Mouse (Mus musculus) neural tube, embryonic 10.5 days (tissue): ENCODE results near the gene Fnd3c2.
"Not testable (repeated sequence)": the region's sequence is repeated elsewhere in the genome, so short reads cannot be mapped to it uniquely, and the experiment has no call there.

Source experiments
- DNase-seq: peaks from one replicate; pipeline ENCODE4 v3.0.0-alpha.2; 2017; ENCODE audit warnings: low spot score; ENCODE audit errors: extremely low spot score

Gene Fnd3c2

DNA sequence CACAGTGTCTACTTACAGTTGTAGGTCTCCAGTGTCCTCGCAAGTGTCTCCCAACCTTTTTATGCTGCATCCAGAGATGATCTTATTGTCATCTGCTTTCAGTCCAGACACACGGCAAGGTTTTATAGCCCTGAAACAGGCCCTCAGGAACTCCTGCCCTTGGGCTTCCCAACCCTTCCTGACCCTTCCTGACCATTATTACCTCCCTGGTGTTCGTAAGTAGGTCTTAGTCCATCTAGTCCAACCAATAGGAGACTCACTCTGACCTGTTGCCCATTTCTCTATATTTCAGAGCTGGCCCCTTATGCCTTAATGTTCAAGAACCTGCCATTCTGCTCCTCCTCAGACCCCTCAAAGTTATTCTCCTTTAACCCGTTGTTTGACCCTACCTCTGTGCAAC, at the start of gene Fnd3c2:
Fnd3c2 (minus strand) TSS at position 101 of the 400 bp plus-strand sequence.
- DNase-seq, result no peak

DNA sequence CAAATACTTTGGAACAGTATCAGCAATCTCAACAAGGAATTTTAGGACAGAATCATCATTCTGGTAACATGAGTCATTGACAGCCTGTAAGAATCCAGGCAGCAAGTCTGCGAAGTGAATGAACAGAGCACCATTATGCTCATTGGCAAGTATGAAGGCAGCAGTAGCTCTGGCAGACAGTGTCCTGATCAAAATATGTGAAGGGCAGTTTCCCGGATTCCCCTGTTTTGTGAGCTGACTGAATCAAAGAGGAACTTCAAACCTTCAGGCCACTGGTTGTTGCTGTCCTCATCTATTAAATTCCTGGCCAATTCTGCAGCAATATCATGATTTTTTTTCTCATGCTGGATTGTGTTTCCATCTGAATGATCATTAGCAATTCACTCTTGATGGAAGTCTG, 29.3 kb upstream of the Fnd3c2 start:
- DNase-seq, result no peak

DNA sequence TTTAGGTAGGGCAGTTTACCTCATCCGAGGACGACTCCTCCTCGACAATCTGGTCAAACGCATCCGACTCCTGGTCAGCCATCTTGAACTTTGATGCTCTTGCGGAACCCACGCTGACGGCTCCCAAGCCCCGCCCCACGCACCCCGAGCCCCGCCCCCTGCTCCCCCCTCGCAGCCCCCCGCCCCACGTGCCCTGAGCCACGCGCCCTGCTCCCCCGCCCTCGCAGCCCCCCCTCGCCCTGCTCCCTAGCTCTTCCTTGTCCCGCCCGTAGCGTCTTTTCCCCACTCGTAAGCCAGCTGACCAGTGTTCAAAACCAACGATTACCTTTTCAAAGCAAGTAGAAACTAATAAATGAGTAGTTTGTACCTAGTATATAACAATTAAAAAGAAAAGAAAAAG, 34.1 kb downstream of the Fnd3c2 start, which contains the start of gene Taf9b:
Taf9b (minus strand) TSS at position 101 of the 400 bp plus-strand sequence.
- DNase-seq, result no peak

DNA sequence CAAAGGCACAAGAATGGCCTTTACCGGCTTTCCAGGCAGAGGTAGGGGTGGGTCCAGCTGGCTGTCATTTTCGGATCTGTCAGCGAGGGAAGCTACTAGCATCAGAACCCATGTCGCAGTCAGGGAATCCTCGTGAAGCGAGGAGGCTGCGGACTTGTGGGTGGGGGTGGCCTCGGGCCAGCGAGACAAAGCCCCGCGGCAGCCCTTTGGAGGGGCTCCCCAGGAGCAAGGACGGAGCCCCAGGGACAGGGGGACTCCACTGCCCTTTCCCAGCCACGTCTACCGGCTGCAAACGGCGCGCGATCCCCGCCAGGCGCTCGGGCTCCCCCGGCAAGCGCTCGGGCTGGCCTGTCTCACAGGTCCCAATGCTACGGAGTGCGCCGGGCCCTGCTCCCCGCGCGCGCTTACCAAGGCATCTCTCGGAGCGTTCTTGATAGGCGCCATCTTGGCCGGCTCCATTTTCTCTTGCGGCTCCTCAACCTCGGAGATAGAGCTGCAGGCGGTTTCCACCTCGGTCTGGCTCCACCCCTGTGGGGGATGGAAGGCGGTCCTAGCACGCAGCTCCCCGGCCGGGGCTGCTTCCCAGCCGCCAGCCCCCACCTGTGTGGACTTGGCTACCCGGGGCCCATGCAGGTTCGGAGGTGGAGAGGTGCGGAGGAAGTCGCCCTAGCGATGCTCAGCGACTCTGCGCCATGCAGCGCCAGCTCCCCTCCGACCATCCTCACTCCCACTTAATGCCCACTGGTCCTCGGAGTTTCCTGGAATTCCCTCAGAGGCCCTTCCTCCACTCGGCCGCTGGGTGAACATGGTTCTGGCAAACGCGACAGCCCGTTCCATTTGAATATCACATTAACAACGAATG, 35.8 kb downstream of the Fnd3c2 start:
- DNase-seq, result peak; percentile 67

DNA sequence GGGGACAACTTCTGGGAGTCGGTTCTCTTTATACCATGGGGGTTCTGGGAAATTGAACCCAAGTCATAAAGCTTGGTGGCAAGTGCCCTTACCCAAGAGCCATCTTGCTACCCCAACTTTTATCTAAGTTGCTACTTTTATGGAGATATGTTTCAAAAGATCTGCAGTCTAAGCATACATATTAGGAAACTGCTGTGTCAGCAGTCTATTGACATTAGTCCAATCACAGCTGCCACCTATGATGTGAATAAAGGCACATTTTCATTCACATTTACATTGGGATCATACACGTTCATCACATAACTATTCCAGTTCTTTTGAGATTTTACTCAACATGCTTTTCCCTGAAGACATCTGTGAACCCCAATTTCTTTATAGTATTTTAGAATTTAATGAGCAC, 46.1 kb downstream of the Fnd3c2 start:
- DNase-seq, result no peak

DNA sequence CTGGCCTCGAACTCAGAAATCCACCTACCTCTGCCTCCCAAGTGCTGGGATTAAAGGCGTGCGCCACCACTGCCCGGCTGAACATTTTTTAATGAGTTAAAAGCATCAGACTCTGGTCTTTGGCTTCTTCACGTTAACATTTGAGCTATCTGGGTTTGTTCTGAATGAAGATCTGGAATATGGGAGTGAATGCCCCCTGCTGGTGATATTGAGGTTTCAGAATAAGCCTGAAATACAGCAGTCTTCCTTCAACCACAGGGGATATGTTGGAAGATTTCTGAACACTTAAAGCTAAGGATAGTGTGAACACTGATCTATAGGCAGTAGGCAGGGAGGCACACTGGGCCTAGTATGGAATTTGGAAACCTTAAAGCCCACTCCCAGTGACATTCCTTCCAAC, 56.3 kb downstream of the Fnd3c2 start:
- no peak for DNase-seq

DNA sequence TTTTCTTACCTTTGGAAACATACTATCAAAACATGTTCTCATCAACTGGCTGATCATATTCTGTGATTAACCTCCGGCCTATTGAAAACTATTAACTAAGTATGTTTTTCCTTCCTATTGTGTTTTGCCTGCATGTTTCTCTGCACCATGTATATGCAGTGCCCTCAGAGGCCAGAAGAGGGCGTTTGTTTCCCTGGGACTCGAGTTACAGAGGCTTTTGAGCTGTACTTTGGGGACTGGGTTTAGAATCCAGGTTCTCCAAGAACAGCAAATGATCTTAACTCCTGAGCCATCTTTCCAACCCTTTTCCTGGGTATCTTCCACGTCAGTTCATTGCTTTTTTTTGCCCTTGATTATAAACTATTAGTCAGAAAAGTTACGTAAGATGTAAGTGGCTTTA, 57.9 kb downstream of the Fnd3c2 start:
- DNase-seq, result no peak

DNA sequence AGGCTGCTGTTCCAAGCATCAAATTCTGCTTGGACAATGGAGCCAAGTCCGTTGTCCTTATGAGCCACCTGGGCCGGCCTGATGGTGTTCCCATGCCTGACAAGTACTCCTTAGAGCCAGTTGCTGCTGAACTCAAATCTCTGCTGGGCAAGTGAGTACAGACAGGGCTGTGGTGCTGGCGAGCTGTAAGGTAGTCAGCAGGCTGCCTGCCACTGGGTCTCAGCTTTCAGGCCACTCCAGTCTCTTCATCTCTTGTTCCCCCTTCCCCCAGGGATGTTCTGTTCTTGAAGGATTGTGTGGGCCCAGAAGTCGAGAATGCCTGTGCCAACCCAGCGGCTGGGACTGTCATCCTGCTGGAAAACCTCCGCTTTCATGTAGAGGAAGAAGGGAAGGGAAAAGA, 60.8 kb downstream of the Fnd3c2 start:
- not testable (repeated sequence) for DNase-seq

DNA sequence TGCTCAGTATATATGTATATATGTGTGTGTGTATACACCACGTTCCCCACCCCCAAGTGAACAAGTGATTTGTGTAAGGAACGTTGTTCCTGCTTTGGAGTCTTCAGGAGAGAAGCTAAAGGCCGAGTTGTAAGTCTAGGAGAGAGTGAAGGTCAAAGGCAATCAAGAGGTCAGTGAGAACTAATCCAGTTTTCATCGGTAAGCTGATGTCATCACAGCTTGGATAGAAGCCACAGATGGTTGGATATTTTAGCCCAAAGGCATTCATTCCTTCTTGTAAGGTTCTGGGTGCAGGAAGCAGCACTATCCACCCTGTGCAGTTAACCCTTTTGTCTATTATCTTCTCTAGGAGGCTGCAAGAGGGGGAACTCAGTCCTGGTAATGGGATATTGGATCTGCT, 65.1 kb downstream of the Fnd3c2 start:
- DNase-seq, result no peak

DNA sequence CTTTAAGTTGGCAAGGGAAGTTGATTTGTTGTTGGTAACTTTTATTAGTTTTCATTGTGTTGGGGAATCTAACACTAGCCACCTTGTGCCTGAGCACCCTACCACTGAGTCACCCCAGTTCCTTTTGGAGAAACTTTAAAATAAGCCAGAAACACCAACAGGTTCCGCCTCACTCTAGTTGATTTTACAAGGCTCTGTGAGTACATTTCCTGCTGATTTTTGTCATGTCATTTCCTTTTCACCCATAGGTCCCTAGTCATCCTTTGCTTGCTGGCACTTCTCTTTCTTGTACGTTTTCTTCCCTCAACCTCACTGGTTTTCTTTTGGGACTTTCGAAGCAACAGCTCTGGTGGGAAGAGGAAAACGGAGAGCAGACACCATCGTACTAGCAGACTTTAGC, 65.8 kb downstream of the Fnd3c2 start:
- no peak for DNase-seq

DNA sequence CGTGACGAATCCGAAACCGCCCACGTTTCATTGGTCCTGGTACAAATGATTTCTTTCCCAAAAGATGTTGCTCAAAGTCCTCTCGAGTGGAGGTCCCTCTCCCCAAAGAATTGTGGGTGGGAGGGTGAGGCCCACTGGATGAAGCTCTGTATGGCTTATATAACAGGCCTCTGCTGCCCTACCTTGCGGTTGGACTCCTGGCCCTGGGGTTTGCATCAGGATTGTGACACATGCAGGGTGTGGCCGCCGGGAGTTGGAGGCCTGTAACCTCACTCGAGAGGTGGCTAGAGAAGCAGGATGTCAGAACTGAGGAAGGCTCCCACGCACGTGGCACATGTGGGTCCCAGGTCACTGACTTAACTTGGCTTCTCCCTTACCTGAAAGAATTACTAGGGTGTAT, 67.4 kb downstream of the Fnd3c2 start:
- peak; percentile 27 for DNase-seq

DNA sequence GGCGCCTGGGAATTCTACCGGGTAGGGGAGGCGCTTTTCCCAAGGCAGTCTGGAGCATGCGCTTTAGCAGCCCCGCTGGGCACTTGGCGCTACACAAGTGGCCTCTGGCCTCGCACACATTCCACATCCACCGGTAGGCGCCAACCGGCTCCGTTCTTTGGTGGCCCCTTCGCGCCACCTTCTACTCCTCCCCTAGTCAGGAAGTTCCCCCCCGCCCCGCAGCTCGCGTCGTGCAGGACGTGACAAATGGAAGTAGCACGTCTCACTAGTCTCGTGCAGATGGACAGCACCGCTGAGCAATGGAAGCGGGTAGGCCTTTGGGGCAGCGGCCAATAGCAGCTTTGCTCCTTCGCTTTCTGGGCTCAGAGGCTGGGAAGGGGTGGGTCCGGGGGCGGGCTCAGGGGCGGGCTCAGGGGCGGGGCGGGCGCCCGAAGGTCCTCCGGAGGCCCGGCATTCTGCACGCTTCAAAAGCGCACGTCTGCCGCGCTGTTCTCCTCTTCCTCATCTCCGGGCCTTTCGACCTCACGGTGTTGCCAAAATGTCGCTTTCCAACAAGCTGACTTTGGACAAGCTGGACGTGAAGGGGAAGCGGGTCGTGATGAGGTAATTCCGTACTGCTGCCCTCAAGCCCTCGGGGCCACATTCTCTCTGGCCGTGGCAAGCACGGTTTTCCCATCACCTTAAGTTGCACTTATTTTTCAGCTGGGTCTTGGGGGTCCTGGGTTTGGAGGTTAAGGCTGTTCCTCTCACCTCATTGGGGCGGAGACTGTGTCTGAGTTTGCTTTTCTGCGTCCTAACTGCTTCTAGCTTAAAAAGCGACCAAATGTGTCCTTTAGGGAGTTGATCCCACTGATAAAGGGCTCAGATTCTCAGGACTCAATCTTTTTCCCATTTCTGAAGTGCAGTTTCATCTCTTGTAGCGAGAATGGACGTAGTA, 68.2 kb downstream of the Fnd3c2 start, which contains the start of gene Pgk1:
Pgk1 (plus strand) TSS at position 388 of the 937 bp plus-strand sequence.
- peak; percentile 88 for DNase-seq

DNA sequence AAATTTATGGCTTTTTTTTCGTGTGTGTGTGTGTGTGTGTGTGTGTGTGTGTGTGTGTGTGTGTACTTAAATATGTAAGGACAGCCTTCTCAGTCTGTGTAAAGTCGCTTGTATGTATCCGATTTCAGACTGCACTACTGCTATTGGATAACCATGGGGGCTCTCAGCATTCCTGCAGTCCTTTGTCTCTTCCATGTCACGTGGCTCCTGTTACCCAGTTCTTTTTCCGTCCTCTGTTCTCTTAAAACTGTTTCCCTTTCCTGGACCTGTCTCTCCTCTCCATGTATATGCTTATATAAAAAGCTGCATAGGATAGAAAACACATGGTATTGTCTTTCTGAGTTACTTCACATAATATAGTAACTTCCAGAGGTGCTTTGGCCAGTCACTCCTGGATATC, 69.5 kb downstream of the Fnd3c2 start:
- DNase-seq, result peak; percentile 31
